Mouse (Mus musculus): ENCODE results near the gene Slc39a3.
"Not testable (repeated sequence)": the region's sequence is repeated elsewhere in the genome, so short reads cannot be mapped to it uniquely, and the experiment has no call there.

Gene Slc39a3

GRCm38 (mm10) chr10:81050645-81051044 lies 13.4 kb upstream of the Slc39a3 start:
- peak; percentile 26 to 47 for DNase-seq (ENCODE audit: low spot score in 2 of 2)

GRCm38 (mm10) chr10:81045246-81045645 lies 8.0 kb upstream of the Slc39a3 start:
- DNase-seq (ENCODE audit: low spot score in 2 of 2) = not testable (repeated sequence)

- DNase-seq (ENCODE audit: low spot score in 2 of 2) = peak; percentile 47 to 76
These were observed 4.4 kb upstream of the Slc39a3 start for GRCm38 (mm10) chr10:81041458-81042175.

- no peak for DNase-seq (ENCODE audit: low spot score in 2 of 2)
These were observed 975 bp downstream of the Slc39a3 start for GRCm38 (mm10) chr10:81036251-81036650.

GRCm38 (mm10) chr10:81033586-81033985 lies 3.6 kb downstream of the Slc39a3 start:
- DNase-seq (ENCODE audit: low spot score in 2 of 2) = no peak

GRCm38 (mm10) chr10:81029031-81029430 lies 8.2 kb downstream of the Slc39a3 start:
- DNase-seq (ENCODE audit: low spot score in 2 of 2) = no peak

GRCm38 (mm10) chr10:81028219-81028618 lies 9.0 kb downstream of the Slc39a3 start:
- no peak for DNase-seq (ENCODE audit: low spot score in 2 of 2)

- no peak for DNase-seq (ENCODE audit: low spot score in 2 of 2)
These were observed 9.9 kb downstream of the Slc39a3 start for GRCm38 (mm10) chr10:81027331-81027730.

GRCm38 (mm10) chr10:81026857-81027256 lies 10.4 kb downstream of the Slc39a3 start:
- DNase-seq (ENCODE audit: low spot score in 2 of 2) = no peak

- DNase-seq (ENCODE audit: low spot score in 2 of 2) = no peak
These were observed 11.5 kb downstream of the Slc39a3 start, which contains the start of gene Diras1 for GRCm38 (mm10) chr10:81025639-81026275. Diras1 (minus strand) TSS chr10:81025662.

- DNase-seq (ENCODE audit: low spot score in 2 of 2) = no peak
These were observed 12.1 kb downstream of the Slc39a3 start for GRCm38 (mm10) chr10:81025047-81025621.

- DNase-seq (ENCODE audit: low spot score in 2 of 2) = no peak
These were observed 12.8 kb downstream of the Slc39a3 start for GRCm38 (mm10) chr10:81024346-81024937.

GRCm38 (mm10) chr10:81022744-81023143 lies 14.5 kb downstream of the Slc39a3 start:
- DNase-seq (ENCODE audit: low spot score in 2 of 2) = no peak

- DNase-seq (ENCODE audit: low spot score in 2 of 2) = no peak
These were observed 15.6 kb downstream of the Slc39a3 start for GRCm38 (mm10) chr10:81021547-81022110.

GRCm38 (mm10) chr10:81020207-81020606 lies 17.0 kb downstream of the Slc39a3 start:
- no peak for DNase-seq (ENCODE audit: low spot score in 2 of 2)

- DNase-seq (ENCODE audit: low spot score in 2 of 2) = no peak
These were observed 17.5 kb downstream of the Slc39a3 start for GRCm38 (mm10) chr10:81019687-81020086.

GRCm38 (mm10) chr10:81018326-81018725 lies 18.9 kb downstream of the Slc39a3 start:
- DNase-seq (ENCODE audit: low spot score in 2 of 2) = no peak

- DNase-seq (ENCODE audit: low spot score in 2 of 2) = peak; percentile 47 to 84
These were observed 20.6 kb downstream of the Slc39a3 start for GRCm38 (mm10) chr10:81016645-81017044.

- no peak for DNase-seq (ENCODE audit: low spot score in 2 of 2)
These were observed 21.6 kb downstream of the Slc39a3 start for GRCm38 (mm10) chr10:81015666-81016065.

- DNase-seq (ENCODE audit: low spot score in 2 of 2) = peak; percentile 89
These were observed 22.5 kb downstream of the Slc39a3 start, which contains the start of gene Gng7 for GRCm38 (mm10) chr10:81014393-81015384. Gng7 (minus strand) TSS chr10:81014945.

GRCm38 (mm10) chr10:81010851-81011250 lies 26.4 kb downstream of the Slc39a3 start:
- no peak for DNase-seq (ENCODE audit: low spot score in 2 of 2)

Measured in thymus, postnatal 10 days (tissue).